Mouse (Mus musculus) cerebellum, postnatal 36 days (tissue): ENCODE measurements around the gene Plac8.

Experiments
- DNase-seq, 2 experiments: peaks; one replicate each; pipeline ENCODE4 v3.0.0; 2021 to 2022; ENCODE audit warnings: mixed read lengths in 2 of 2

The Plac8 gene

GRCm38 (mm10) chr5:100572069-100572468, at the start of gene Plac8:
Gene Plac8 (minus strand): TSS chr5:100572245.
- DNase-seq: no peak

DNA sequence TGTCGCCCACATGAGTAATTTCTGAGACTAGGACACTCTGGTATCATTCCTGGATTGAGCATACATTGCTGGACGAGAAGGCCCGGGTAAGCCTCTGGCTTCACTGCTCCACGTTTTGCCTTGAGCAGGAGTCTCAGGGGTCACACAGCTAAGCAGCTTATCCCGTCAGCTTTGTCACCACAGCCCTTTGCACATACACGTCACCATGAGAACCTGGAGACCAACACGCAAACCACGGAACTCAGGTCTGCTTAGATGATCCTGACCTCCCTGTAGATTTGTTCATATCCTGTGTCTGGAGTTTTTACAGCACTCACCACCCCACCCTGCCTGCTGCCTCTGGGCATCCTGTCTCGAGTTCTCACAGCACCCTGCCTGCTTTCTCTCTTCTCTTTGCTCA, 48.9 kb upstream of the Plac8 start:
- DNase-seq: no peak

DNA sequence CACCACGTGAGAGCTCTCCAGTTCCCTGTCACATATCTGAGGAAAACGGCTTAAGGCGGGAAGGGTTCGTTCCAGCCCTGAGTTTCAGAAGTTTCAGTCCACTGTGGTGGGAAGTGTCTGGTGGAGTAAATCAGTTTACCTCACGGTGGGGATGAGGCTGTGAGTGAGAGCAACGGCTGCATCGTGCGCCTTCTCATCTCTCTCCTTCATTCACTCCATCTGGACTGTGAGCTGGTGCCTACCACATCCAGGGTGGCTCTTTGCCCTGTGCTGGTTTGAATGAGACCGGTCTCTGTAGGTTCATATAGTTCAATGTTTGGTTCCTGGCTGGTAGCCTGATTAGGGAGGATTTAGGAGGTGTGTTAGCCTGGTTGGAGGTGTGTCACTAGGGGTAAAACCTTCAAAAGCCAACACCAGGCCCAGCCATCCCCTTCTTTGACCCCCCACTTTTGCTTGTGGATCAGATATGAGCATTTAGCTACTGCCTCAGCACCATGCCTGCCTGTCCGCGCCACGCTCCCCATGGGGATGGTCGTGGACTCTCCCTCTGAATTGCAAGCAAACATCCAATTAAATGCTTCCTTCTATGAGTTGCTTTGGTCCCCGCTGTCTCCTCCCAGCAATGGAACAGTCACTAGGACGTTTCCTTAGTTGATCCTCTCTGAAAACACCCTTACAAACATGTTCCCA, 47.7 kb upstream of the Plac8 start:
- no peak for DNase-seq

- DNase-seq: no peak
Observed at GRCm38 (mm10) chr5:100613896-100614768, 42.1 kb upstream of the Plac8 start.

DNA sequence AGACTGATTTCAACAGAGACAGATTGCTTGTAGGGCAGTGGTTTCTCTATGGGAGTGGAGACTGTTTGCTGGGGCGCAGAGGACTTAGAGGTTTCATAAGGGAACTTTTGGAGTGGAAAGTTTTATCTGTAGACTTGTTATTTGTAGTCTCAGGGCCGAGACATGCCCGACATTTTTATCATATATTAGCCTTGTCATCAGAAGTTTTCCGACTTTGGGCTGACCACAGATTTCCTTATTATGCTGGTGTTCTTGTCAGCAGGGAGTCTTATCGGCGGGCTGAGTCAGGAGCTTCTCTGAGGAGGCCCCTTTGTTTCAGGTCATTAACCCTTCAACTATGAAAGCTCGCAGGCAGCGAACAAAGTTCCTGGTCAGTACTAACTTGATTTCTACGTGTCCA, 35.8 kb upstream of the Plac8 start:
- DNase-seq: no peak

- DNase-seq: no peak
Observed at GRCm38 (mm10) chr5:100607090-100607762, 35.2 kb upstream of the Plac8 start.

DNA sequence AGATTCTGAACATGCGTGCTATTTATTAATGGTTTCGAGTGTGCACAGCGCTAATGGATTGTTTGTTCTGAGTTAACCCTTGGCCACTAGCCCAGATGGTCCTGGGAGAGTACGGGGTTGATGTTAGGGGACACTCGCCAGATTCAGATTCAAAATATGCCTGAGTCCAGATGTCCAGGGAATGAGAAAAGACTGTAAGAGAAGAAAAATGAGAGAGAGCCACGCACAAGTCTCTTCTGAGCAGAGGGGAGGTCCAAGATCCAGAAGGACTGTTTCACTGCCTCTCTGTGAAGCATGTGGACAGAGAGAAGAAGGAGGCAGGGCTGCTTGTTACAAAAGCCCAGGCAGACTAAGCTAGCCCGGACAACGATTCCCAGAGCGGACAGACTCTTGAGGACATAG, 33.8 kb upstream of the Plac8 start:
- DNase-seq: no peak

GRCm38 (mm10) chr5:100604061-100604460, 32.0 kb upstream of the Plac8 start:
- DNase-seq: no peak

DNA sequence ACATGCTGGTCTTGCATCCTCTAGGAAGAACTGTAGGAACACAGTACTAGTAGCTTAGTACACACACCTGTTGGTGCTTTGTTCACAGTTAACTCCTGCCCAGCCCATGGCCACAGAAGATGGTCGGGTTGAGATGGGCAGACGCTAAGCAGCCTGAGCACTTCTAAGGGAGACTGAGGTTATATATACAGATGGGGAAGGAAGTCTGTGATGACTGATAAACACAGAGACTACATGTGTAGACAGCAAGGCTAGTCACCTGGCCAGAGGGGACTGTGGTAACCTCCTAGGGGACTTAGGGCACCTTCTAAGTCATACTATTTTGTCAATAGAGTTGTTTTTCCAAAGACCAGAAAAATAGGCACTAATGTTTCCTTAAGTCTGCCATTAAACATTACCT, 29.8 kb upstream of the Plac8 start:
- DNase-seq: no peak

GRCm38 (mm10) chr5:100598961-100599463, 27.0 kb upstream of the Plac8 start:
- DNase-seq: no peak

- DNase-seq: no peak
Observed at GRCm38 (mm10) chr5:100597886-100598485, 25.9 kb upstream of the Plac8 start.

DNA sequence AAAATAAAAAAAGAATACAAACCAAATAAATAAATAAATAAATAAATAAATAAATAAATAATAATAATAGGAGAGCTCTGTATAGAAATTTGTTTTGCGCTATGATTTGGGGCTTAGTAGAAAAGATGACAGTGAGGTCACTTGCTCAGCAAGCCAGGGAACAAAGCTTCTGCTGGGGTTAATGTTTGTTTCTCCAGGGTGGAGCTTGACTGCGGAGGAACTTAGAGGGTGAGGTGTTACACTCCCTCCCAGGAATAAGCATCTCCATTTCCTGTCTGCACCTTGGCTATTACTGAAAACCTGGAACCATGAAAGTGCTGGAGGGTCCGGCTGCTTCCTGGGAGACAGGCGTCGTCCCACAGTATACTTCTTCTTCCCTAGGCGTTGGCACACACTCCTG, 24.0 kb upstream of the Plac8 start:
- DNase-seq: no peak

DNA sequence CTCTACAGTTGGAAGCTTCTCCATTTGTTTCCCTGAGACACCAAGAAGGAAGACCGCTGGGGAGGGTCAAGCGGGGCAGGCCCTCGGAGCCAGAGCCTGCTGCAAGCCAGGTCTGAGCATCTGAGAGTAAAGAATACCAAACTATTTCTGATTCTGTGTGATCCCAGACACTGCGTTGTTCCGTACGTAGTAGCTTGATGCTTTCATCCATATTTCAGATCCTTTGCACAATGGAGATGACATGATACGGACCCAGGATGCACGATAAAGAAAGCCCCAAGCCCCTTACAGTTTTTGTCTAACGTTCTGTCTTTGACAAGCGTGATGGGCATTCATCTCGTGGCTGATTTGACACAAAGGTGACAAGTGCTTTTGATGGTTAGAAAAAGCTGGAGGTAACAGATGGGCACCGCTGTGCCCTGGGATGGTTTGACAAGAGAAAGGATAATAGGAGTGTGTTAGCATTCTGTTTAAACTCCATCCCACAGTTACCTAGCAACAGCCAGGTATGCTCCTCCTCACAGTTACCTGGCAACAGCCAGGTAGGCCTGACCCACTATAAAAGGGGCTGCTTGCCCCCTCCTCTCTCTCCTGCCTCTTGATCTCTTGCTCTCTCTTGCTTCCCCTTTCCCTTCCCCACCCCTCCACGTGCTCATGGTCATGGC, 22.9 kb upstream of the Plac8 start:
- no peak for DNase-seq

DNA sequence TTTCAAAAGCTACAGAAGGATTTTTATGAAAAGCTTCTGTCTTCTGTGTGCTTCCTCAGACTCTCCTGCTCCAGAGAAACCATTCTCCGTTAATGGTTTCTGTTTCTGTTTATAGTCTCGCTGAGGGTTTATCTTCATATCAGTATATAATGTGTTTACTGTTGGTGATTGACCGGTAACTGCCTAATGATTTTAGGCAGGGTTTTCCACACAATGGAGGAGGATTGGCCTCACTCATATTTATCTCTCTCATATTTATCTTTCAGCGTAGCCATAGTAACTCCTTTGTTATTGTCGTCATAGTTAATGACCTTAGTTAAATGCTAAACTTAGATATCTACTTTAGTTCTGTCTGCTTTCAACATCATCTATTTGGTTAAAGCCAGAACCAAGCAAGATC, 18.5 kb upstream of the Plac8 start:
- no peak for DNase-seq

DNA sequence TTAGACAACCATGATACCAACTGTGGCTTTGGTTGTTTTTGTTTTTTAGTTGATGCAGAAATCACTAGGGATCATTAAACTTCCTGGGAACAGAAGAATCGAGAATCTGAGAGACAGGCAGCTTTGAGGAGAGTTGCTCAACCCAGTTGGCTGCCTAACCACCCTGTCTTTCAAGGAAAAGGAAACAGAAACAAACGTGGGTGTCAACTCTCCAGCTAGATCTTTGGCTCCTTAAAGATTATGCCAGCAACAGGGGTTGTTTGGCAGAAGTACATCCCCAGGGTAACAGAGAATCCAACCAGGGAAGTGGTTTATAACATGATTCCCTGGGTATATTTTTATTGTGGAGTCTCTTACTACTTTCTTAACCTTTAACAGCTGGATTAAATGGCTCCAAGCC, 15.6 kb upstream of the Plac8 start:
- DNase-seq: no peak

GRCm38 (mm10) chr5:100587136-100587535, 15.1 kb upstream of the Plac8 start:
- no peak for DNase-seq

DNA sequence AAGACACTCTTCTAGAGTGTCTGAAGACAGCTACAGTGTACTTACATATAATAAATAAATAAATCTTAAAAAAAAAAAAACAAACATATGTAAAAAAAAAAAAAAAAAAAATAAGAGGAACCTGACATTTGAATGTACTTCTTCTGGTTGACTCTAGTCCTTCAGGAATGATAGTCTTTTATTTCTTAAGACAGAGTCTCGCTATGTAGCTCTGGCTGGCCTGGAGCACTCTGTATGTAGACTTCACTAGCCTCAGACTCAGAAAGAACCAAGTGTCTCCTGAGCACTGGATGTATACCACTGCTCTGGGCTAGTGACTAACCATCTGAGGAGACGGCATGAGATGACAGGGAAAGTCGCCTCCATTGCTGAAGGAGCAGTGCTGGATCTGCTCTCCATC, 13.6 kb upstream of the Plac8 start:
- DNase-seq: no peak

DNA sequence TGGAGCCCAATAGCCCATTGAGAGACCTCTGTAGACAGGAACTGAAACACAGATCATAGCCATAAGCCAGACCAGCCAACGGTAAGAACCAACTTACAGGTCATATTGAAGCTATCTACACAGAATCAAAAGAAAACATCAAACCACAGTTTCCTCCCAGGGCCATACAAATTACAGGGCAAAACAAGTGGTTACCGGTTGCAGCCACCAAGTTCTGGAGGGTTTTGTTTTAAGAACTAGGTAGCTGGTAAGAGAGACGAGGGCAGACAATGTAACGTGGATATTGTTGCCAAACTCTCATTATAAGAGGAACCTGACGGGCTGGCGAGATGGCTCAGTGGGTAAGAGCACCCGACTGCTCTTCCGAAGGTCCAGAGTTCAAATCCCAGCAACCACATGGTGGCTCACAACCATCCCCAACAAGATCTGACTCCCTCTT, 13.2 kb upstream of the Plac8 start:
- DNase-seq: no peak

- no peak for DNase-seq
Observed at GRCm38 (mm10) chr5:100583066-100583465, 11.0 kb upstream of the Plac8 start.

- no peak for DNase-seq
Observed at GRCm38 (mm10) chr5:100582435-100582826, 10.4 kb upstream of the Plac8 start.

DNA sequence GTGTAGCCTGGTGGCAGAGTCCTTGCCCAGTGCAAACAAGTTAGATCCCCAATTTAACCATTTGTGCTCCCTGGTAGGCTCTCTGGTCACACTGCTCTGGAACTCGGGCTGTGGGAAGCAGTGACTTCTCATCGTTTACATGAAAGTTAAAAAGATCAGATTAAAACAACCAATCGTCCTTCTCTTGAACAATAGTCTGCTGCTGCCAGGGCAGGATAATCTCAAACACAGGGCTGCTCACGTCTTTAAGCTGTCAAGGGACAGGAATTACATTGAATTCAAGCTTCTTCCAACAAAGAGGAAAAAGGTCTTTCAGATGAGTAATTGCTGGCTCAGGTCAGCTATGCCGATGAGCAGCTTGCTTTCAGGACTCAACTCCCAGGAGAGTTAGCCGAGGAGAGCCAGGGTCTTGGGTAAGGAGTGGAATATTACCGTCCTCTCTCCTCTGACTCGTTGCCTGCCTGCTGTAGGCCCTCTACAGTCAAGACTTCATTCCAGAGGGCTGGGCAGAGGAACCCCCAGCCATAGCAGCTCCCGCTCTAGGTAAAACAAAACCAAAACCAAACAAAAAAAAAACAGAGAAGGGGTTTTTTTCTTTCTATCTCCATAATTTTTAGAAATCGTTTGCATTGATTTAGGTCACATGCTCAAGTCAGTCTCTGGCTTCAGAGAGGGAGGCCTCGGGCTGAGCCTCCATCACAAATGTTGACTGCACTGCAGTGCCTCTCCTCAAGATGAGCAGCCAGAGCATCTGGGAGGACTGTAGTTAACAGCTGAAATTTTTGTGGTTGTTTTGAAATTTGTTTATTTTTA, 9.8 kb upstream of the Plac8 start:
- DNase-seq: no peak
